In genomic region chr4:124759305-124759811, GRCm38 (mm10) we compare ENCODE assay signal across 9 mouse cellular contexts. TPM values are rescaled to one million over a fixed set of nuclear protein-coding genes. Genes with fewer than 3 reads are reported as not detected.
DNase-seq lines count a peak whose midpoint lies in the region; ATAC-seq and TF ChIP-seq lines count a peak whose summit lies in the region.
"Had no signal": no experiment of that assay in that cellular context is flagged by ENCODE, and none has a peak within 500 bp of the region (broad histone marks: within the 10 kb centered on the region; RNA-seq: fewer than 3 reads in every experiment).

No protein-coding gene starts in this region.

- H3K36me3 ChIP-seq in G1E (replicated peaks): peaks cover 86% of the 10 kb centered on the region
- H3K36me3 ChIP-seq in lung, embryonic 16.5 days (ENCODE audit: control insufficient read depth, insufficient read depth, low read length): no peaks in the 10 kb centered on the region
- H3K36me3 ChIP-seq in hindbrain, embryonic 10.5 days: 0 out of 2 replicates have a peak, but pooled peaks cover 4% of the 10 kb centered on the region
- H3K36me3 ChIP-seq: embryonic facial prominence, embryonic 12.5 days had no signal

- no peaks in the 10 kb centered on the region for H3K27me3 ChIP-seq in G1E (ENCODE audit: insufficient read depth, low read length)
- H3K27me3 ChIP-seq in lung, embryonic 16.5 days (ENCODE audit: control insufficient read depth, insufficient read depth, low read depth, low read length): no peaks in the 10 kb centered on the region
- no peaks in the 10 kb centered on the region for H3K27me3 ChIP-seq in hindbrain, embryonic 10.5 days (ENCODE audit: insufficient read depth, poor library complexity, severe bottlenecking)
- H3K27me3 ChIP-seq: embryonic facial prominence, embryonic 12.5 days; limb, embryonic 15.5 days had no signal

- H3K27ac ChIP-seq in lung, embryonic 16.5 days (ENCODE audit: low read length): peak overlapping the region; percentile 48; the same call in 1 of the 2 replicates
- no peak overlapping the region for H3K27ac ChIP-seq in hindbrain, embryonic 10.5 days
- H3K27ac ChIP-seq: embryonic facial prominence, embryonic 12.5 days; limb, embryonic 15.5 days had no signal

- no peaks in the 10 kb centered on the region for H3K9me3 ChIP-seq in G1E (replicated peaks)
- no peaks in the 10 kb centered on the region for H3K9me3 ChIP-seq in lung, embryonic 16.5 days (ENCODE audit: control insufficient read depth, low read length)
- no peaks in the 10 kb centered on the region for H3K9me3 ChIP-seq in hindbrain, embryonic 10.5 days
- H3K9me3 ChIP-seq: embryonic facial prominence, embryonic 12.5 days; limb, embryonic 15.5 days had no signal

- peak; percentile 55 for DNase-seq in CD4-positive helper T cell, adult 2 months (ENCODE audit: low read depth, low spot score)
- DNase-seq in G1E (ENCODE audit: low spot score): peak; percentile 51
- DNase-seq in kidney, adult 9 months: peak; percentile 58
- no peak for DNase-seq in left cerebral cortex, adult 8-10 months (ENCODE audit: low spot score in 2 of 2)
- no peak for DNase-seq in urinary bladder, postnatal 25 days (ENCODE audit: low spot score)
- no peak for DNase-seq in hindbrain, embryonic 10.5 days (ENCODE audit: low spot score)

- no peak overlapping the region for H3K9ac ChIP-seq in lung, embryonic 16.5 days (ENCODE audit: low read length)
- H3K9ac ChIP-seq: embryonic facial prominence, embryonic 12.5 days; limb, embryonic 15.5 days had no signal

- ATAC-seq in G1E (ENCODE audit: extremely low read depth, insufficient number of reproducible peaks, low FRiP score, poor library complexity, severe bottlenecking): peak; percentile 87
- ATAC-seq in lung, embryonic 16.5 days (ENCODE audit: low read depth): peak; percentile 65; the same call in 1 of the 2 replicates

- peak overlapping the region; percentile 37; the same call in 1 of the 2 replicates for H3K4me3 ChIP-seq in G1E (ENCODE audit: low read depth, low read length)
- no peak overlapping the region for H3K4me3 ChIP-seq in lung, embryonic 16.5 days (ENCODE audit: low read length)
- H3K4me3 ChIP-seq in hindbrain, embryonic 10.5 days: no peak overlapping the region
- H3K4me3 ChIP-seq: embryonic facial prominence, embryonic 12.5 days; limb, embryonic 15.5 days had no signal

- 39% methylated on average over 7 of the region's 7 CpGs for WGBS in lung, embryonic 16.5 days
- WGBS in hindbrain, embryonic 10.5 days: 88% methylated on average over 7 of the region's 7 CpGs

- H3K4me1 ChIP-seq in G1E (ENCODE audit: insufficient read depth, low read depth, low read length): peaks cover 79% of the 10 kb centered on the region
- peaks cover 9% of the 10 kb centered on the region for H3K4me1 ChIP-seq in lung, embryonic 16.5 days (replicated peaks; ENCODE audit: control insufficient read depth, insufficient read depth, low read length)
- no peaks in the 10 kb centered on the region for H3K4me1 ChIP-seq in hindbrain, embryonic 10.5 days (replicated peaks)

- TF ChIP-seq CTCF in G1E (IDR thresholded peaks at IDR 0.05; ENCODE audit: low read depth, low read length): no peak

- H3K4me2 ChIP-seq in lung, embryonic 16.5 days (ENCODE audit: low read depth, low read length): no peak overlapping the region
- H3K4me2 ChIP-seq: embryonic facial prominence, embryonic 12.5 days; limb, embryonic 15.5 days had no signal

RNA-seq across cellular contexts. Expression of gene Inpp5b, which starts 17.7 kb away (rescaled TPM):
- 127 and 141 TPM in 2 replicates for total RNA-seq in G1E (2014; fragmentation: Nextera tagmentation)
- total RNA-seq in G1E (2017): 119 and 128 TPM in 2 replicates
- polyA plus RNA-seq in G1E (2012): 48.3 and 51.4 TPM in 2 replicates
- polyA plus RNA-seq in lung, embryonic 16.5 days (2015; fragmentation: Nextera tagmentation; extraction: Ambion mirVana): 36.0 and 40.3 TPM in 2 replicates
- total RNA-seq in left cerebral cortex, adult 8-10 months (2022): 10 to 100 TPM; 37.0 to 47.9 (median 44.4) TPM
- 24.2 and 26.8 TPM in 2 replicates for polyA plus RNA-seq in hindbrain, embryonic 10.5 days (2016; fragmentation: Nextera tagmentation; extraction: Ambion mirVana)

RNA-seq across cellular contexts. Expression of gene Mtf1, which starts 42.5 kb away (rescaled TPM):
- total RNA-seq in G1E (2014; fragmentation: Nextera tagmentation) (21.5 and 31.5 TPM in 2 replicates), G1E (2017) (20.7 and 22.5 TPM in 2 replicates)
- polyA plus RNA-seq in G1E (2012): 7.6 and 9.7 TPM in 2 replicates
- 12.6 and 12.8 TPM in 2 replicates for polyA plus RNA-seq in lung, embryonic 16.5 days (2015; fragmentation: Nextera tagmentation; extraction: Ambion mirVana)
- 10 to 100 TPM; 22.0 to 29.3 (median 25.0) TPM for total RNA-seq in left cerebral cortex, adult 8-10 months (2022)
- 19.0 and 20.4 TPM in 2 replicates for polyA plus RNA-seq in hindbrain, embryonic 10.5 days (2016; fragmentation: Nextera tagmentation; extraction: Ambion mirVana)

RNA-seq across cellular contexts. Expression of gene Sf3a3, which starts 44.8 kb away (rescaled TPM):
- 106 and 126 TPM in 2 replicates for total RNA-seq in G1E (2014; fragmentation: Nextera tagmentation)
- 168 and 172 TPM in 2 replicates for total RNA-seq in G1E (2017)
- polyA plus RNA-seq in G1E (2012): 53.7 and 56.7 TPM in 2 replicates
- 122 and 134 TPM in 2 replicates for polyA plus RNA-seq in lung, embryonic 16.5 days (2015; fragmentation: Nextera tagmentation; extraction: Ambion mirVana)
- 10 to 100 TPM; 32.4 to 39.9 (median 35.4) TPM for total RNA-seq in left cerebral cortex, adult 8-10 months (2022)
- polyA plus RNA-seq in hindbrain, embryonic 10.5 days (2016; fragmentation: Nextera tagmentation; extraction: Ambion mirVana): 221 and 243 TPM in 2 replicates

RNA-seq across cellular contexts. Expression of gene Fhl3, which starts 58.9 kb away (rescaled TPM):
- total RNA-seq in G1E (2014; fragmentation: Nextera tagmentation) (22.9 and 29.7 TPM in 2 replicates), G1E (2017) (13.5 and 15.2 TPM in 2 replicates)
- polyA plus RNA-seq in G1E (2012): 27.6 and 28.2 TPM in 2 replicates
- polyA plus RNA-seq in lung, embryonic 16.5 days (2015; fragmentation: Nextera tagmentation; extraction: Ambion mirVana): 6.6 and 8.0 TPM in 2 replicates
- 1 to 10 TPM; 1.4 to 3.1 (median 1.7) TPM for total RNA-seq in left cerebral cortex, adult 8-10 months (2022)
- 4.0 and 5.7 TPM in 2 replicates for polyA plus RNA-seq in hindbrain, embryonic 10.5 days (2016; fragmentation: Nextera tagmentation; extraction: Ambion mirVana)

Comparison
In these comparisons a context has a peak if more than half of its experiments do, and no peak if none do; other contexts are left out.
1. DNase-seq: peak in CD4-positive helper T cell, adult 2 months (single experiment), G1E (single experiment) and kidney, adult 9 months (single experiment); none in left cerebral cortex, adult 8-10 months (0 of 2), urinary bladder, postnatal 25 days (single experiment) and hindbrain, embryonic 10.5 days (single experiment).